Mouse (Mus musculus) myocyte (in vitro differentiated cells): ENCODE data around the gene Akr1a1.

ENCODE experiments used
- CEBPB ChIP-seq: IDR thresholded peaks from 2 replicates; pipeline ENCODE4 v1.6.1; 2011; ENCODE audit warnings: mild to moderate bottlenecking, moderate library complexity; ENCODE audit not compliant: poor library complexity, insufficient read depth, severe bottlenecking
- MAX ChIP-seq: IDR thresholded peaks from one replicate; pipeline ENCODE4 v1.6.1; 2011; ENCODE audit warnings: low read depth, mild to moderate bottlenecking, control low read depth
- MYOD1 ChIP-seq, 3 experiments: IDR thresholded peaks; one replicate each; pipeline ENCODE4 v1.6.1; 2011; ENCODE audit warnings: control low read depth in 2 of 3, low read depth in 2 of 3, mild to moderate bottlenecking in 2 of 3, moderate library complexity in 1 of 3; ENCODE audit not compliant: insufficient read length in 2 of 3, control insufficient read depth in 1 of 3
- POLR2A ChIP-seq: IDR thresholded peaks from one replicate; pipeline ENCODE4 v1.6.1; 2011; ENCODE audit warnings: low read depth, mild to moderate bottlenecking, control low read depth, moderate library complexity; ENCODE audit not compliant: insufficient read length
- POLR2AphosphoS2 ChIP-seq: IDR thresholded peaks from one replicate; pipeline ENCODE4 v1.6.1; 2011; ENCODE audit warnings: low read depth, control low read depth; ENCODE audit not compliant: insufficient read length
- SRF ChIP-seq: IDR thresholded peaks from one replicate; pipeline ENCODE4 v1.6.1; 2011; ENCODE audit warnings: low read depth; ENCODE audit not compliant: control insufficient read depth, insufficient read length
- TCF12 ChIP-seq: IDR thresholded peaks from one replicate; pipeline ENCODE4 v1.6.1; 2011; ENCODE audit warnings: mild to moderate bottlenecking, control low read depth; ENCODE audit not compliant: poor library complexity, insufficient read depth, severe bottlenecking
- TCF3 ChIP-seq: IDR thresholded peaks from one replicate; pipeline ENCODE4 v1.6.1; 2011; ENCODE audit warnings: low read depth, control low read depth; ENCODE audit not compliant: insufficient read length
- USF1 ChIP-seq: IDR thresholded peaks from one replicate; pipeline ENCODE4 v1.6.1; 2011; ENCODE audit warnings: low read depth, mild to moderate bottlenecking, control low read depth, moderate library complexity

DNA sequence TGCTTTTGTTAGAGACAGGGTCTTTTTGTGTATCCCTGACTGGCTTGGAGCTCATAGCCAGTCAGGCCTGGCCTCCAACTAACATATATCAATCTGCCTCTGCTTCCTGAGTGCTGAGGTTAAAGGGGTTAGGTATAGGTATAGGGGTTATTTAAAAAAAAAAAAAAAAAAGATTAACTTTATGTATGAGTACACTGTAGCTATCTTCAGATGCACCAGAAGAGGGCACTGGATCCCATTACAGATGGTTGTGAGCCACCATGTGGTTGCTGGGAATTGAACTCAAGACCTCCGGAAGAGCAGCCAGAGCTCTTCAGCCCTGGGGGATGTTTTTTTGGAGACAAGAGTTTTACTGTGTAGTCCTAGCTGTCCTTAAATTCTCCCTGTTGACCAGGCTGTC lies 10.5 kb upstream of the Akr1a1 start:
- TF ChIP-seq TCF3 (no peak), POLR2A (no peak), POLR2AphosphoS2 (no peak), USF1 (no peak), MYOD1 (IDR thresholded peaks at IDR 0.05; ENCODE audit: control insufficient read depth in 1 of 3, insufficient read length in 2 of 3, low read depth in 2 of 3) (no peak), SRF (no peak), MAX (no peak), TCF12 (no peak), CEBPB (no peak)
